Mouse (Mus musculus): ENCODE data around the gene Ces1a. TPM values are rescaled to one million over a fixed set of nuclear protein-coding genes. Genes with fewer than 3 reads are reported as not detected.

Gene Ces1a
- not detected in 2 replicates for polyA plus RNA-seq (2014; fragmentation: Nextera tagmentation; extraction: Ambion mirVana)

- Histone ChIP-seq H3K4me3 (ENCODE audit: low read depth, low read length) (no peak within 1 kb of the TSS), H3K4me1 (ENCODE audit: control insufficient read depth, insufficient read depth, low read length) (no peaks in the 10 kb centered on the region), H3K9me3 (ENCODE audit: control insufficient read depth, low read length) (no peaks in the 10 kb centered on the region), H3K27ac (replicated peaks; ENCODE audit: low read depth, low read length) (no peak within 1 kb of the TSS), H3K4me2 (ENCODE audit: low read depth, low read length) (no peak within 1 kb of the TSS), H3K36me3 (ENCODE audit: control insufficient read depth, insufficient read depth, low read length) (no peaks in the 10 kb centered on the region), H3K9ac (ENCODE audit: low read depth, low read length) (no peak within 1 kb of the TSS), H3K27me3 (replicated peaks; ENCODE audit: control insufficient read depth, insufficient read depth, low read length) (no peaks in the 10 kb centered on the region)
- DNase-seq (ENCODE audit: low spot score) (no peak), ATAC-seq (ENCODE audit: low read depth) (no peak)
- WGBS = 45% methylated on average over 3 of the region's 3 CpGs
Measured at GRCm38 (mm10) chr8:93048092-93048491, at the start of gene Ces1a. Ces1a (minus strand) TSS chr8:93048192.

- Histone ChIP-seq H3K4me3 (ENCODE audit: low read depth, low read length) (no peak overlapping the region), H3K27ac (replicated peaks; ENCODE audit: low read depth, low read length) (no peak overlapping the region), H3K9ac (ENCODE audit: low read depth, low read length) (no peak overlapping the region), H3K27me3 (replicated peaks; ENCODE audit: control insufficient read depth, insufficient read depth, low read length) (no peaks in the 10 kb centered on the region), H3K36me3 (ENCODE audit: control insufficient read depth, insufficient read depth, low read length) (no peaks in the 10 kb centered on the region), H3K4me1 (ENCODE audit: control insufficient read depth, insufficient read depth, low read length) (no peaks in the 10 kb centered on the region), H3K4me2 (ENCODE audit: low read depth, low read length) (no peak overlapping the region), H3K9me3 (ENCODE audit: control insufficient read depth, low read length) (no peaks in the 10 kb centered on the region)
- DNase-seq (ENCODE audit: low spot score) = peak; percentile 61
- ATAC-seq (ENCODE audit: low read depth) = 0 out of 2 replicates have a peak, but pooled peaks have one; percentile 50
Measured at GRCm38 (mm10) chr8:93095376-93095775, 47.4 kb upstream of the Ces1a start.

- DNase-seq (ENCODE audit: low spot score) (no peak), ATAC-seq (ENCODE audit: low read depth) (no peak)
- Histone ChIP-seq H3K27me3 (replicated peaks; ENCODE audit: control insufficient read depth, insufficient read depth, low read length) (no peaks in the 10 kb centered on the region), H3K27ac (replicated peaks; ENCODE audit: low read depth, low read length) (no peak overlapping the region), H3K9ac (ENCODE audit: low read depth, low read length) (no peak overlapping the region), H3K4me2 (ENCODE audit: low read depth, low read length) (no peak overlapping the region), H3K4me1 (ENCODE audit: control insufficient read depth, insufficient read depth, low read length) (peaks cover 4% of the 10 kb centered on the region; the same call in 1 of the 2 replicates), H3K9me3 (ENCODE audit: control insufficient read depth, low read length) (no peaks in the 10 kb centered on the region), H3K36me3 (ENCODE audit: control insufficient read depth, insufficient read depth, low read length) (no peaks in the 10 kb centered on the region), H3K4me3 (ENCODE audit: low read depth, low read length) (no peak overlapping the region)
- WGBS = 54% methylated on average over 1 of the region's 1 CpGs
Measured at GRCm38 (mm10) chr8:93091324-93091723, 43.3 kb upstream of the Ces1a start.

GRCm38 (mm10) chr8:93088686-93089122, 40.7 kb upstream of the Ces1a start:
- peak; percentile 97 for ATAC-seq (ENCODE audit: low read depth)
- WGBS = 2% methylated on average over 2 of the region's 2 CpGs
- no peaks in the 10 kb centered on the region for H3K9me3 ChIP-seq (ENCODE audit: control insufficient read depth, low read length)

GRCm38 (mm10) chr8:93088193-93088592, 40.2 kb upstream of the Ces1a start:
- Histone ChIP-seq H3K36me3 (ENCODE audit: control insufficient read depth, insufficient read depth, low read length) (no peaks in the 10 kb centered on the region), H3K27me3 (replicated peaks; ENCODE audit: control insufficient read depth, insufficient read depth, low read length) (no peaks in the 10 kb centered on the region), H3K9ac (ENCODE audit: low read depth, low read length) (peak overlapping the region; percentile 34; the same call in 1 of the 2 replicates), H3K4me2 (ENCODE audit: low read depth, low read length) (peak overlapping the region; percentile 36), H3K4me1 (ENCODE audit: control insufficient read depth, insufficient read depth, low read length) (peaks cover 4% of the 10 kb centered on the region; the same call in 1 of the 2 replicates), H3K4me3 (ENCODE audit: low read depth, low read length) (no peak overlapping the region), H3K27ac (replicated peaks; ENCODE audit: low read depth, low read length) (no peak overlapping the region; the same call in 1 of the 2 replicates), H3K9me3 (ENCODE audit: control insufficient read depth, low read length) (no peaks in the 10 kb centered on the region)
- 24% methylated on average over 7 of the region's 7 CpGs for WGBS
- ATAC-seq (ENCODE audit: low read depth) (peak; percentile 44; the same call in 1 of the 2 replicates), DNase-seq (ENCODE audit: low spot score) (no peak)

More at GRCm38 (mm10) chr8:93088686-93089122, 40.7 kb upstream of the Ces1a start:
- Histone ChIP-seq H3K9ac (ENCODE audit: low read depth, low read length) (no peak overlapping the region), H3K27ac (replicated peaks; ENCODE audit: low read depth, low read length) (0 out of 2 replicates have a peak overlapping the region, but pooled peaks have one; percentile 44), H3K4me2 (ENCODE audit: low read depth, low read length) (peak overlapping the region; percentile 36), H3K27me3 (replicated peaks; ENCODE audit: control insufficient read depth, insufficient read depth, low read length) (no peaks in the 10 kb centered on the region), H3K4me1 (ENCODE audit: control insufficient read depth, insufficient read depth, low read length) (peaks cover 4% of the 10 kb centered on the region; the same call in 1 of the 2 replicates), H3K4me3 (ENCODE audit: low read depth, low read length) (no peak overlapping the region), H3K36me3 (ENCODE audit: control insufficient read depth, insufficient read depth, low read length) (no peaks in the 10 kb centered on the region)
- DNase-seq (ENCODE audit: low spot score) = peak; percentile 87

- ATAC-seq (ENCODE audit: low read depth) = no peak
Measured at GRCm38 (mm10) chr8:93079887-93080286, 31.9 kb upstream of the Ces1a start, which contains the start of gene Ces1b. Ces1b (minus strand) TSS chr8:93080017.

GRCm38 (mm10) chr8:93075251-93075650, 27.3 kb upstream of the Ces1a start:
- WGBS = 89% methylated on average over 4 of the region's 4 CpGs
- ATAC-seq (ENCODE audit: low read depth) (no peak), DNase-seq (ENCODE audit: low spot score) (no peak)

More at GRCm38 (mm10) chr8:93079887-93080286, 31.9 kb upstream of the Ces1a start, which contains the start of gene Ces1b:
- H3K27ac ChIP-seq (replicated peaks; ENCODE audit: low read depth, low read length) = no peak within 1 kb of the TSS
- no peak within 1 kb of the TSS for H3K4me2 ChIP-seq (ENCODE audit: low read depth, low read length)
- no peaks in the 10 kb centered on the region for H3K36me3 ChIP-seq (ENCODE audit: control insufficient read depth, insufficient read depth, low read length)
- no peak within 1 kb of the TSS for H3K4me3 ChIP-seq (ENCODE audit: low read depth, low read length)
- H3K27me3 ChIP-seq (replicated peaks; ENCODE audit: control insufficient read depth, insufficient read depth, low read length) = no peaks in the 10 kb centered on the region
- H3K9me3 ChIP-seq (ENCODE audit: control insufficient read depth, low read length) = no peaks in the 10 kb centered on the region
- 58% methylated on average over 2 of the region's 2 CpGs for WGBS
- H3K9ac ChIP-seq (ENCODE audit: low read depth, low read length) = no peak within 1 kb of the TSS
- no peak for DNase-seq (ENCODE audit: low spot score)
- no peaks in the 10 kb centered on the region for H3K4me1 ChIP-seq (ENCODE audit: control insufficient read depth, insufficient read depth, low read length)

GRCm38 (mm10) chr8:93063416-93064117, 15.6 kb upstream of the Ces1a start:
- Histone ChIP-seq H3K4me3 (ENCODE audit: low read depth, low read length) (no peak overlapping the region), H3K36me3 (ENCODE audit: control insufficient read depth, insufficient read depth, low read length) (no peaks in the 10 kb centered on the region), H3K27me3 (replicated peaks; ENCODE audit: control insufficient read depth, insufficient read depth, low read length) (no peaks in the 10 kb centered on the region), H3K9me3 (ENCODE audit: control insufficient read depth, low read length) (no peaks in the 10 kb centered on the region), H3K9ac (ENCODE audit: low read depth, low read length) (no peak overlapping the region), H3K4me2 (ENCODE audit: low read depth, low read length) (no peak overlapping the region), H3K4me1 (ENCODE audit: control insufficient read depth, insufficient read depth, low read length) (no peaks in the 10 kb centered on the region), H3K27ac (replicated peaks; ENCODE audit: low read depth, low read length) (no peak overlapping the region)
- WGBS = 74% methylated on average over 3 of the region's 3 CpGs
- DNase-seq (ENCODE audit: low spot score) = no peak
- no peak for ATAC-seq (ENCODE audit: low read depth)

More at GRCm38 (mm10) chr8:93075251-93075650, 27.3 kb upstream of the Ces1a start:
- Histone ChIP-seq H3K27me3 (replicated peaks; ENCODE audit: control insufficient read depth, insufficient read depth, low read length) (no peaks in the 10 kb centered on the region), H3K36me3 (ENCODE audit: control insufficient read depth, insufficient read depth, low read length) (no peaks in the 10 kb centered on the region), H3K27ac (replicated peaks; ENCODE audit: low read depth, low read length) (no peak overlapping the region), H3K4me2 (ENCODE audit: low read depth, low read length) (no peak overlapping the region), H3K4me1 (ENCODE audit: control insufficient read depth, insufficient read depth, low read length) (no peaks in the 10 kb centered on the region), H3K4me3 (ENCODE audit: low read depth, low read length) (no peak overlapping the region), H3K9ac (ENCODE audit: low read depth, low read length) (no peak overlapping the region), H3K9me3 (ENCODE audit: control insufficient read depth, low read length) (no peaks in the 10 kb centered on the region)
